Comparison of ENCODE assay signal across 34 mouse cellular contexts in genomic region chr2:128518142-128518541, GRCm38 (mm10).
"Had no signal": no experiment of that assay in that cellular context is flagged by ENCODE, and none has a peak within 500 bp of the region (broad histone marks: within the 10 kb centered on the region; RNA-seq: fewer than 3 reads in every experiment).

No protein-coding gene starts in this region.

- H3K4me1 ChIP-seq: hindbrain, embryonic 10.5 days; hindbrain, embryonic 12.5 days; hindbrain, embryonic 15.5 days; intestine, embryonic 15.5 days had no signal

- H3K4me2 ChIP-seq: heart, embryonic 11.5 days; heart, embryonic 12.5 days; heart, embryonic 13.5 days; heart, embryonic 15.5 days; hindbrain, embryonic 12.5 days; hindbrain, embryonic 15.5 days; intestine, embryonic 15.5 days; kidney, embryonic 15.5 days had no signal

- H3K36me3 ChIP-seq: heart, embryonic 10.5 days; heart, embryonic 12.5 days; heart, embryonic 13.5 days; heart, embryonic 15.5 days; hindbrain, embryonic 10.5 days; hindbrain, embryonic 12.5 days; hindbrain, embryonic 15.5 days; intestine, embryonic 15.5 days; kidney, embryonic 15.5 days had no signal

- DNase-seq: heart, postnatal 10 days; heart, postnatal 14 days; heart, postnatal 36 days; heart, postnatal 4 days; kidney, adult 11 months; kidney, adult 18-20 months; kidney, adult 2 months; kidney, adult 8-10 months; kidney, adult 9 months; kidney, postnatal 10 days; kidney, postnatal 14 days; kidney, postnatal 25 days; kidney, postnatal 36 days; kidney, postnatal 4 days; layer of hippocampus, adult 9-11 months; layer of hippocampus, postnatal 36 days had no signal

- H3K9me3 ChIP-seq: heart, embryonic 10.5 days; heart, embryonic 12.5 days; heart, embryonic 13.5 days; heart, embryonic 15.5 days; hindbrain, embryonic 10.5 days; hindbrain, embryonic 12.5 days; hindbrain, embryonic 15.5 days; intestine, embryonic 15.5 days; kidney, embryonic 15.5 days had no signal

- H3K4me3 ChIP-seq: heart, embryonic 10.5 days; heart, embryonic 12.5 days; heart, embryonic 13.5 days; heart, embryonic 15.5 days; hindbrain, embryonic 10.5 days; hindbrain, embryonic 12.5 days; hindbrain, embryonic 15.5 days; intestine, embryonic 15.5 days; kidney, embryonic 15.5 days; layer of hippocampus, adult 2 months; left cerebral cortex, adult 2 months had no signal

- H3K27ac ChIP-seq: heart, embryonic 10.5 days; heart, embryonic 13.5 days; heart, embryonic 15.5 days; hindbrain, embryonic 10.5 days; hindbrain, embryonic 12.5 days; hindbrain, embryonic 15.5 days; hindbrain, postnatal 0 days; intestine, embryonic 15.5 days; kidney, embryonic 15.5 days; kidney, postnatal 0 days; layer of hippocampus, adult 2 months; left cerebral cortex, adult 2 months had no signal

- H3K27me3 ChIP-seq: heart, embryonic 15.5 days; hindbrain, embryonic 12.5 days; hindbrain, embryonic 15.5 days; intestine, embryonic 15.5 days; kidney, embryonic 15.5 days had no signal

- ATAC-seq: hindbrain, embryonic 16.5 days; hindbrain, postnatal 0 days; inflammation-experienced regulatory T-cells, adult 6 months; intestine, embryonic 15.5 days; intestine, embryonic 16.5 days; intestine, postnatal 0 days had no signal

- H3K9ac ChIP-seq: heart, embryonic 12.5 days; heart, embryonic 13.5 days; heart, embryonic 15.5 days; hindbrain, embryonic 12.5 days; hindbrain, embryonic 15.5 days; intestine, embryonic 15.5 days; kidney, embryonic 15.5 days had no signal
